9 mouse cellular contexts compared by ENCODE assay signal in the genomic region with DNA sequence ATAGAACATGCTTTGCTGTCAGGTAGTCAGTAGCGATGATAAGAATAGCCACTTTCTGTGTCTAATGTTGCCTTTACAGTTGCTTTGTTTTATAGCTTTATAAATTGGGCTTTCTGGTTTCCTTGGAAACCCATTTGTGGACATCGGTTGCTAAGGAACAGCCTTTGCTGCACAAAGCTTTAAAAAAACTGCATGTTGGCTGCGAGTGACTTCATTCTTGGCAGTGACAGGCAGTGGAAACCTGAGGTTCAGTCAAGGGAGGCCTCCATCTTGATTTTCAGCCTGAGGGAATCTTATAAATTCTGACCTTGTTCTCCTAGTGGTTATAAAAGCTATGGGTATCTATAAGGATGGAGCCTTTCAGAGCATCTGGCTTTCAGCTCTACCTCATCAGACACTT. TPM values are rescaled to one million over a fixed set of nuclear protein-coding genes. Genes with fewer than 3 reads are reported as not detected.
A peak's percentile ranks its signal among the peaks of the same experiment; 100 is the strongest.
DNase-seq lines count a peak whose midpoint lies in the region; ATAC-seq and TF ChIP-seq lines count a peak whose summit lies in the region.
"Had no signal": no experiment of that assay in that cellular context is flagged by ENCODE, and none has a peak within 500 bp of the region (broad histone marks: within the 10 kb centered on the region; RNA-seq: fewer than 3 reads in every experiment).

No protein-coding gene starts in this region.

- intact Hi-C loops in left cerebral cortex, postnatal 25 days (cut with DNase I) = loop anchor here (5.0 kb wide), 2 partner anchors 37 to 68 kb away; no protein-coding TSS in a partner anchor

- H3K36me3 ChIP-seq in forebrain, postnatal 0 days (ENCODE audit: insufficient read depth) = no peaks in the 10 kb centered on the region
- H3K36me3 ChIP-seq in liver, postnatal 0 days (replicated peaks; ENCODE audit: insufficient read depth, low read length) = no peaks in the 10 kb centered on the region
- H3K36me3 ChIP-seq: embryonic facial prominence, embryonic 13.5 days; liver, embryonic 15.5 days had no signal

- TF ChIP-seq CTCF in forebrain, postnatal 0 days (IDR thresholded peaks at IDR 0.05; ENCODE audit: low read depth) = no peak
- TF ChIP-seq CTCF in liver, postnatal 0 days (IDR thresholded peaks at IDR 0.05; ENCODE audit: low read depth) = no peak

- peak; percentile 94 for ATAC-seq in forebrain, postnatal 0 days
- no peak for ATAC-seq in liver, postnatal 0 days
- ATAC-seq in megakaryocyte progenitor cell, adult 5-6 weeks (replicated peaks; ENCODE audit: poor library complexity) = no peak

- no peak for TF ChIP-seq EP300 in liver, postnatal 0 days (IDR thresholded peaks at IDR 0.05; ENCODE audit: low read depth)

- no peak overlapping the region for H3K9ac ChIP-seq in forebrain, postnatal 0 days
- H3K9ac ChIP-seq in liver, postnatal 0 days (replicated peaks) = no peak overlapping the region
- H3K9ac ChIP-seq: embryonic facial prominence, embryonic 13.5 days; liver, embryonic 15.5 days had no signal

- H3K9me3 ChIP-seq in forebrain, postnatal 0 days (ENCODE audit: low read length) = no peaks in the 10 kb centered on the region
- H3K9me3 ChIP-seq in liver, postnatal 0 days (ENCODE audit: low read length) = no peaks in the 10 kb centered on the region
- H3K9me3 ChIP-seq: embryonic facial prominence, embryonic 13.5 days; liver, embryonic 15.5 days had no signal

- WGBS in forebrain, postnatal 0 days = 4% methylated on average over 3 of the region's 3 CpGs
- 69% methylated on average over 3 of the region's 3 CpGs for WGBS in liver, postnatal 0 days (ENCODE audit: insufficient replicate concordance)

- peak; percentile 75 for DNase-seq in right cerebral cortex, adult 18-20 months
- DNase-seq in right cerebral cortex, postnatal 25 days = no peak
- peak; percentile 90 for DNase-seq in forebrain, postnatal 0 days
- DNase-seq in left cerebral cortex, postnatal 25 days (ENCODE audit: low spot score in 2 of 2) = peak; percentile 59 to 91
- DNase-seq in liver, postnatal 0 days = no peak
- DNase-seq in adrenal gland, adult 18-20 months (ENCODE audit: low spot score in 2 of 2) = no peak

- 0 out of 2 replicates have a peak overlapping the region, but pooled peaks have one; percentile 9 for H3K4me2 ChIP-seq in forebrain, postnatal 0 days (ENCODE audit: low read depth)
- no peak overlapping the region for H3K4me2 ChIP-seq in liver, postnatal 0 days (ENCODE audit: low read depth, low read length)
- H3K4me2 ChIP-seq: embryonic facial prominence, embryonic 13.5 days; liver, embryonic 15.5 days had no signal

- peaks cover 28% of the 10 kb centered on the region for H3K4me1 ChIP-seq in forebrain, postnatal 0 days (ENCODE audit: insufficient read depth)
- H3K4me1 ChIP-seq in liver, postnatal 0 days (ENCODE audit: insufficient read depth) = no peaks in the 10 kb centered on the region
- H3K4me1 ChIP-seq: liver, embryonic 15.5 days had no signal

- H3K4me3 ChIP-seq in forebrain, postnatal 0 days (ENCODE audit: low read depth, low read length) = no peak overlapping the region
- no peak overlapping the region for H3K4me3 ChIP-seq in liver, postnatal 0 days (ENCODE audit: low read depth, low read length)
- H3K4me3 ChIP-seq: embryonic facial prominence, embryonic 13.5 days; liver, embryonic 15.5 days had no signal

- H3K27me3 ChIP-seq in forebrain, postnatal 0 days (ENCODE audit: insufficient read depth, low read length) = no peaks in the 10 kb centered on the region
- no peaks in the 10 kb centered on the region for H3K27me3 ChIP-seq in liver, postnatal 0 days (ENCODE audit: insufficient read depth, low read length)
- H3K27me3 ChIP-seq: embryonic facial prominence, embryonic 13.5 days; liver, embryonic 15.5 days had no signal

- peak overlapping the region; percentile 73 for H3K27ac ChIP-seq in forebrain, postnatal 0 days (ENCODE audit: low read depth, low read length)
- H3K27ac ChIP-seq in liver, postnatal 0 days (ENCODE audit: low read depth) = no peak overlapping the region
- H3K27ac ChIP-seq: embryonic facial prominence, embryonic 13.5 days; liver, embryonic 15.5 days had no signal

RNA-seq across cellular contexts. Expression of gene Dclk1, which starts 42.1 kb away (rescaled TPM):
- total RNA-seq in forebrain, postnatal 0 days (2014; rRNA removed) = 311 and 347 TPM in 2 replicates
- polyA plus RNA-seq in forebrain, postnatal 0 days (2015; fragmentation: Nextera tagmentation; extraction: Ambion mirVana) = 143 and 219 TPM in 2 replicates
- total RNA-seq in left cerebral cortex, postnatal 25 days (2021) = 1,000 to 10,000 TPM; 1,039 to 1,049 TPM
- 0.11 and 0.28 TPM in 2 replicates for polyA plus RNA-seq in liver, postnatal 0 days (2015; fragmentation: Nextera tagmentation; extraction: Ambion mirVana)
- 1 to 10 TPM; 2.6 to 5.2 TPM for total RNA-seq in adrenal gland, adult 18-20 months (2021)
- not detected in 2 replicates for total RNA-seq in megakaryocyte progenitor cell, adult 5-6 weeks (2015)
- not detected in 2 replicates for total RNA-seq in megakaryocyte progenitor cell, adult 5-6 weeks (2017)

Comparison
In these comparisons a context has a peak if more than half of its experiments do, and no peak if none do; other contexts are left out.
1. DNase-seq: peak in right cerebral cortex, adult 18-20 months (single experiment), forebrain, postnatal 0 days (single experiment) and left cerebral cortex, postnatal 25 days (2 of 2); none in right cerebral cortex, postnatal 25 days (single experiment), liver, postnatal 0 days (single experiment) and adrenal gland, adult 18-20 months (0 of 2).
2. RNA of gene Dclk1, which starts 42.1 kb away (total RNA-seq): 1,039 to 1,049 TPM in left cerebral cortex, postnatal 25 days and 311 to 347 TPM in forebrain, postnatal 0 days; 2.6 to 5.2 TPM in adrenal gland, adult 18-20 months and not detected in megakaryocyte progenitor cell, adult 5-6 weeks; every median in the first group is over 10 times any median in the second.